Mouse (Mus musculus): ENCODE data around the gene Pnpla8. TPM values are rescaled to one million over a fixed set of nuclear protein-coding genes. Genes with fewer than 3 reads are reported as not detected.

Pnpla8 gene
- total and polyA plus RNA-seq, 3 experiments: 8.0 to 15.9 TPM; not detected in 1

- peaks cover 0 to 2% of the 10 kb centered on the region in 2 experiments; a peak in 1 of 4 replicates for H3K27me3 ChIP-seq (ENCODE audit: control insufficient read depth in 1 of 2, insufficient read depth in 2 of 2, low read length in 2 of 2)
- H3K9ac ChIP-seq (ENCODE audit: control insufficient read depth, low read depth, low read length, poor library complexity, severe bottlenecking): no peak overlapping the region
- peaks cover 0 to 3% of the 10 kb centered on the region in 2 experiments; a peak in 2 of 4 replicates for H3K4me1 ChIP-seq (ENCODE audit: control insufficient read depth in 1 of 2, insufficient read depth in 2 of 2, low read length in 2 of 2)
- no peak overlapping the region for H3K4me3 ChIP-seq (ENCODE audit: control insufficient read depth in 1 of 2, insufficient read depth in 1 of 2, low read depth in 2 of 2, low read length in 2 of 2)
- H3K36me3 ChIP-seq (ENCODE audit: control insufficient read depth in 1 of 2, insufficient read depth in 2 of 2, low read length in 2 of 2): peaks cover 0 to 5% of the 10 kb centered on the region in 2 experiments; a peak in 1 of 4 replicates
- TF ChIP-seq ELF1 (IDR thresholded peaks at IDR 0.05; ENCODE audit: low read depth, low read length): no peak
- no peak for TF ChIP-seq BHLHE40 (IDR thresholded peaks at IDR 0.05; ENCODE audit: borderline replicate concordance, low read depth, low read length)
- no peak for TF ChIP-seq TAL1 (IDR thresholded peaks at IDR 0.05; ENCODE audit: low read length)
- TF ChIP-seq JUND (IDR thresholded peaks at IDR 0.05; ENCODE audit: low read depth, low read length): no peak
- TF ChIP-seq ZKSCAN1 (IDR thresholded peaks at IDR 0.05; ENCODE audit: low read depth, low read length): no peak
- no peak for TF ChIP-seq CHD2 (IDR thresholded peaks at IDR 0.05; ENCODE audit: low read length)
- no peak for TF ChIP-seq POLR2AphosphoS5 (IDR thresholded peaks at IDR 0.05; ENCODE audit: borderline replicate concordance, low read depth, low read length)
- no peak for TF ChIP-seq MEF2A (IDR thresholded peaks at IDR 0.05; ENCODE audit: extremely low read depth, insufficient replicate concordance, low read depth, low read length, poor library complexity, severe bottlenecking)
- TF ChIP-seq MYB (IDR thresholded peaks at IDR 0.05; ENCODE audit: low read depth, low read length): no peak
- no peak for TF ChIP-seq SIN3A (IDR thresholded peaks at IDR 0.05; ENCODE audit: low read length)
- no peak for TF ChIP-seq RAD21 (IDR thresholded peaks at IDR 0.05; ENCODE audit: low read depth, low read length)
- no peaks in the 10 kb centered on the region for H3K9me3 ChIP-seq (replicated peaks; ENCODE audit: insufficient read depth, low read length)
- peak; percentile 40 for DNase-seq (ENCODE audit: low read depth, low spot score)
- no peak overlapping the region for H3K27ac ChIP-seq (ENCODE audit: control insufficient read depth, low read depth, low read length)
- no peaks in the 10 kb centered on the region for H3K79me2 ChIP-seq (ENCODE audit: control insufficient read depth, insufficient read depth, low read length, poor library complexity)
Observed at GRCm38 (mm10) chr12:44371076-44371710, 150.0 kb downstream of the Pnpla8 start.

Other genes starting within 250 kb of the Pnpla8 start
- 1.5 and 1.7 TPM in 2 replicates for gene Dnajb9, start 11.0 kb upstream of the Pnpla8 start, total RNA-seq (2012; rRNA removed)
- gene Dnajb9, start 11.0 kb upstream of the Pnpla8 start, polyA plus RNA-seq (2012; ENCODE audit: insufficient read depth in 1 of 2, insufficient read length in 2 of 2, low read depth in 1 of 2, low replicate concordance in 2 of 2, missing spikeins in 1 of 2): 1 to 10 TPM in 1 of 2 experiments, not detected in 1; 3.1 TPM
- gene Nrcam, start 107.5 kb downstream of the Pnpla8 start, total RNA-seq (2012; rRNA removed): not detected in 2 replicates
- not detected for gene Nrcam, start 107.5 kb downstream of the Pnpla8 start, polyA plus RNA-seq (2012; ENCODE audit: insufficient read depth in 1 of 2, insufficient read length in 2 of 2, low read depth in 1 of 2, low replicate concordance in 2 of 2, missing spikeins in 1 of 2)